Mouse (Mus musculus) forebrain, embryonic 15.5 days (tissue): ENCODE measurements around the gene Abca12. TPM values are rescaled to one million over a fixed set of nuclear protein-coding genes. Genes with fewer than 3 reads are reported as not detected.

Experiments
- ATAC-seq: fragments of 200-750 bp; cut with Nextera tagmentation; replicated peaks from 2 replicates; pipeline ENCODE4 v1.8.0; 2017; ENCODE audit warnings: mild to moderate bottlenecking, moderate TSS enrichment, moderate library complexity
- H3K27ac ChIP-seq: fragments of 300-500 bp; sonication (generic); replicated peaks from 2 replicates; pipeline ENCODE4 v1.5.1; 2015; ENCODE audit warnings: mild to moderate bottlenecking, inconsistent platforms
- H3K27me3 ChIP-seq: fragments of 300-500 bp; sonication (generic); 2 replicates; pipeline ENCODE4 v1.6.1; 2015; ENCODE audit warnings: inconsistent platforms
- H3K36me3 ChIP-seq: fragments of 300-500 bp; sonication (generic); 2 replicates; pipeline ENCODE4 v1.6.1; 2015; ENCODE audit warnings: mild to moderate bottlenecking, inconsistent platforms
- H3K4me1 ChIP-seq: fragments of 300-500 bp; sonication (generic); 2 replicates; pipeline ENCODE4 v1.6.1; 2015; ENCODE audit warnings: inconsistent platforms
- H3K4me2 ChIP-seq: fragments of 300-500 bp; sonication (generic); replicated peaks from 2 replicates; pipeline ENCODE4 v1.6.1; 2015; ENCODE audit warnings: mild to moderate bottlenecking, inconsistent platforms
- H3K4me3 ChIP-seq: fragments of 300-500 bp; sonication (generic); 2 replicates; pipeline ENCODE4 v1.5.1; 2015; ENCODE audit warnings: mild to moderate bottlenecking, inconsistent platforms
- H3K9ac ChIP-seq: fragments of 300-500 bp; sonication (generic); replicated peaks from 2 replicates; pipeline ENCODE4 v1.6.1; 2015; ENCODE audit warnings: mild to moderate bottlenecking, inconsistent platforms
- H3K9me3 ChIP-seq: fragments of 300-500 bp; sonication (generic); 2 replicates; pipeline ENCODE4 v1.6.1; 2016; ENCODE audit warnings: inconsistent platforms
- WGBS: fragments of 180-500 bp; shearing (Covaris S2); methylation state at CpG from one replicate; pipeline ENCODE4 v1.1.7; 2015; ENCODE audit warnings: mixed read lengths; 5-methylcytosine and 5-hydroxymethylcytosine counted together
- polyA plus RNA-seq: library from polyadenylated mRNA; unstranded; fragments of >200 nt; fragmentation: Nextera tagmentation; extraction: Ambion mirVana; gene quantifications from 2 replicates; pipeline ENCODE4 v1.2.1, GENCODE M21; 2015

Gene Abca12
- polyA plus RNA-seq, 1 experiment from 2014 or later, result 0.03 TPM

DNA sequence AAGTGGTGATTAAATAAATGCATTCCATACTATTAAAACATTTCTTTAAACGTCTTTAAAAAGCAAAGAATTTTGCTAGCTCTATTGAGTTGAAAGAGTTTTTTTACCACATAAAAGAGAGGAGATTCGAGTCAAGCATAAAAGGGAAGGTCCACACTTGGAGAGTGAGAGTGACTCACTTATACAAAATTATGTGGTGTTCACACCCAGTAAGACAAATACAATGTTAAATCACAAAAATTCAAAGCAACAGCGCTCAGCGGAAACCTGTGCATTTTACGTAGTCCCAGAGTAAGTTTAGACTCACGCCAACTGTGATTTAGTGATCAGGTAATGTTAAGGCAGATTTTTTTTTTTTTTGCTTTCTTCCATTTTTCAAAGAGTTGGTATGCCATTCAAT lies 104.1 kb downstream of the Abca12 start:
- H3K4me2 ChIP-seq, result no peak overlapping the region
- H3K4me3 ChIP-seq, result no peak overlapping the region
- H3K36me3 ChIP-seq, result no peaks in the 10 kb centered on the region
- H3K27me3 ChIP-seq, result no peaks in the 10 kb centered on the region
- H3K27ac ChIP-seq, result no peak overlapping the region
- 90% methylated on average over 6 of the region's 6 CpGs for WGBS
- no peaks in the 10 kb centered on the region for H3K9me3 ChIP-seq
- no peak for ATAC-seq
- no peaks in the 10 kb centered on the region for H3K4me1 ChIP-seq
- no peak overlapping the region for H3K9ac ChIP-seq

DNA sequence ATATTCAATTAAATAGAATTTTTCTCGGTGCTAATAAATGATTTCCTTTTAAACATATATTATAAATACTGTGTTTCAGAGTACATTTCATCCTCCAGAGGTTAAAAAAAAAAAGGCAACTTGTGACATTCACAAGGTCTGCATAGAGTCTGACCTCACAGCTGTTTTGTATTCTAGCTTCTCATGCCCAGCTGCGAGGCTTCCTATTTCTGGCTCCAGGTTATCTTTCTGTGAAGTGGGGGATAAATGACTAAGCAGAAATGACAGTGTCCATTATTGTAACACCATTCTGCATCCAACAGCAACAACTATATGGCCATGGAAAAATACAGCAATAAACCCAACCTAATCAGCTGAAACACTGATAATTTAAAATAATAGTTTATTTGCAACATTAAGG lies 107.3 kb downstream of the Abca12 start:
- H3K9me3 ChIP-seq, result no peaks in the 10 kb centered on the region
- H3K4me3 ChIP-seq, result no peak overlapping the region
- no peak overlapping the region for H3K9ac ChIP-seq
- H3K4me1 ChIP-seq, result no peaks in the 10 kb centered on the region
- H3K4me2 ChIP-seq, result no peak overlapping the region
- H3K27me3 ChIP-seq, result no peaks in the 10 kb centered on the region
- H3K27ac ChIP-seq, result no peak overlapping the region
- no peaks in the 10 kb centered on the region for H3K36me3 ChIP-seq
- ATAC-seq, result no peak
- 58% methylated on average over 2 of the region's 2 CpGs for WGBS

DNA sequence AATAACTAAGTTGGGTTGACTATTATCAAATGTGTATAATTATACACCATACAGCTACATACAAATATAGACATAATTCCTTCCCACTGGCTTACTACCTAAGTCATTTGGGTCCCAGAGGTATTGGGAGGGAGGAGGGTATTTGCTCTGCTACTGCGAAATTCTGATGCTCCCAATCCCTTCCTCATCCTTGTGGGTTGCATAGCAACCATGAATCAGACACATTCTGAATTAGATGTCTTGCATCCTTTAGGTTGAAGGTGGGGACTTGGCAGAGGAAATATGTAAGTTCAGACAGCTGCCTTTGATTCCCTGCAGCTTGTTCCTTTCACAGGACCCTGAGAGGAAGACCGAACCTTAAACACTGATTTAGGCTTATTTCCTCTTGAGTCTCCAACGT lies 108.5 kb downstream of the Abca12 start:
- Histone ChIP-seq H3K4me3 (no peak overlapping the region), H3K36me3 (no peaks in the 10 kb centered on the region), H3K27ac (no peak overlapping the region), H3K4me2 (no peak overlapping the region), H3K4me1 (no peaks in the 10 kb centered on the region), H3K9ac (no peak overlapping the region), H3K9me3 (no peaks in the 10 kb centered on the region), H3K27me3 (no peaks in the 10 kb centered on the region)
- ATAC-seq, result no peak
- 50% methylated on average over 3 of the region's 3 CpGs for WGBS

DNA sequence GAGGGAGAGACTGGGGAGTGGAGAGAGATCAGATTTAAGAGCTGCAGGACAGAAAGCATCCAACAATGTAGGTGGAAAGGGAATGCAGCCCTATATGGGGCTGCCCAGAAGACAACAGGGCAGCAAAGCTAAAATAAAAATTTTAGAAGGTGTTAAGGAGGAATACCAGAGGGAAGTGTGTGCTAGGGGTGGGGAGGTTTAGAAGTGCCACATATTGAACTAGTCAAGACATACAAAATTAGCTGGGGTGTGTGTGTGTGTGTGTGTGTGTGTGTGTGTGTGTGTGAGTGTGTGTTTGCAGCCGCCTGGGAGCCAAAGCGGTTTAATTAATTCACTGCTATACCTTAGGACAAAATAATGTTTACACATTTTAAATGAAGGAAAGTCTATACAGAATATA lies 110.1 kb downstream of the Abca12 start:
- no peaks in the 10 kb centered on the region for H3K9me3 ChIP-seq
- H3K27ac ChIP-seq, result no peak overlapping the region
- WGBS, result 92% methylated on average over 2 of the region's 2 CpGs
- H3K4me3 ChIP-seq, result no peak overlapping the region
- no peak overlapping the region for H3K9ac ChIP-seq
- H3K4me1 ChIP-seq, result no peaks in the 10 kb centered on the region
- no peaks in the 10 kb centered on the region for H3K27me3 ChIP-seq
- no peak overlapping the region for H3K4me2 ChIP-seq
- no peaks in the 10 kb centered on the region for H3K36me3 ChIP-seq
- no peak for ATAC-seq

DNA sequence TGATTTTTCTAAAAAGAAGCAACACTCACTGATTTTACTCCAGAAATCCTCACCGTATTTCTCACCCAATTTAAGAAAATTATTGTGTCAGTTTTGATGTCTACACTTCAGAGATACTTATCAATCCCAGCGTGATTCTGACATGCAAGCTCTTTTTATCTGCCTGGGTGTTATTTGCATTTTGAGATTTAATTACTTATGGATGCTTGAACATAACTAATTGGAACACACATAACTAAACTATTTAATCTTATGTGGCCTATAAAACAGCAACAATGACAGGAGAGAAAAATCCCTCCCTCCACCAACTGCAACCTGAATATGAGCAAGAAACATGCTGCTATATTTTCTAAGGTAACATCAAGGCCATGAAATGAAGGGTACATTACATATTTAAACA lies 117.7 kb downstream of the Abca12 start:
- no peaks in the 10 kb centered on the region for H3K9me3 ChIP-seq
- no peak overlapping the region for H3K9ac ChIP-seq
- H3K27ac ChIP-seq, result no peak overlapping the region
- no peak overlapping the region for H3K4me2 ChIP-seq
- H3K4me3 ChIP-seq, result no peak overlapping the region
- H3K27me3 ChIP-seq, result no peaks in the 10 kb centered on the region
- H3K4me1 ChIP-seq, result peaks cover 7% of the 10 kb centered on the region; the same call in 1 of the 2 replicates
- H3K36me3 ChIP-seq, result no peaks in the 10 kb centered on the region
- ATAC-seq, result no peak
- WGBS, result 19% methylated on average over 2 of the region's 2 CpGs

DNA sequence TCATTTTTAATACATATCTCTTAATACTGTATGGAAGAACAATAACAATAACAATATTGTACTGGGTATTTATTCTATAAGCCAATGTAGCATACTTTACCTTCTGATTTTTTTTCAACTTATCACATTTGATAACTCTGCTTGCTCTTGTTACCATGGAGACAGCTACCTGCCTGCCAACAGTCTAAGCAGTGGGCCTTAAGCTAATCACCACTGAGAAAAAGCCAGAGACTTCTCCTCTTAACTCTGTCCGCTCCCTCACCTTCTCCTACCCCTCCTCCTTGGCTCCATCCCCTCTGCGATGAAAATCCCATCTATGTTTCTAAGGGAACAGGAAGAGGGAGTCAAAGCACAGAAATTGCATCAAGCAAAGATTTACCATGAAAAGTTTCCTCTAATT lies 118.1 kb downstream of the Abca12 start:
- peak; percentile 53 for ATAC-seq
- Histone ChIP-seq H3K9me3 (no peaks in the 10 kb centered on the region), H3K27ac (no peak overlapping the region), H3K36me3 (no peaks in the 10 kb centered on the region), H3K4me3 (no peak overlapping the region), H3K9ac (no peak overlapping the region), H3K4me1 (peaks cover 7% of the 10 kb centered on the region; the same call in 1 of the 2 replicates), H3K27me3 (no peaks in the 10 kb centered on the region), H3K4me2 (no peak overlapping the region)
- WGBS, result 37% methylated on average over 2 of the region's 2 CpGs

DNA sequence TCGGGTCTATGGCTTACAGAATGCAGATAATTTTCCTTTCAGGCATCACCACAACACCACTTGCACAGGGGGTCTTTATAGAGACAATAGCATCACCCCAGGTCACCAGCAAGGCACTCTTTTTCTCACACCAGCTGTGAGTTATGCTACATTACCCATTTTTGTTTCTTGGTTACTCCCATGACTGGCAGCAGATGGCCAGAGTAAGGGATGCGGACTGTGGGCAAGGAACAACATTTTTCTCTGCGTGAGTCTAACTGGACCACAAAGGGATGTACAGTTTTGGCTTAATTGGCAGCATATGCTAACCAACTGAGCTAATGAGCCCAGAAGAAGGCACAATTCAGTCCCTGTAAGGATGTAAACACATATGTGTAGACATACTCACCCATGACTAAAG lies 122.8 kb downstream of the Abca12 start:
- Histone ChIP-seq H3K36me3 (no peaks in the 10 kb centered on the region), H3K27ac (no peak overlapping the region), H3K4me3 (no peak overlapping the region), H3K4me2 (no peak overlapping the region), H3K4me1 (peaks cover 4% of the 10 kb centered on the region; the same call in 1 of the 2 replicates), H3K27me3 (no peaks in the 10 kb centered on the region), H3K9me3 (no peaks in the 10 kb centered on the region), H3K9ac (no peak overlapping the region)
- WGBS, result 30% methylated on average over 3 of the region's 3 CpGs
- ATAC-seq, result no peak; the same call in 1 of the 2 replicates

DNA sequence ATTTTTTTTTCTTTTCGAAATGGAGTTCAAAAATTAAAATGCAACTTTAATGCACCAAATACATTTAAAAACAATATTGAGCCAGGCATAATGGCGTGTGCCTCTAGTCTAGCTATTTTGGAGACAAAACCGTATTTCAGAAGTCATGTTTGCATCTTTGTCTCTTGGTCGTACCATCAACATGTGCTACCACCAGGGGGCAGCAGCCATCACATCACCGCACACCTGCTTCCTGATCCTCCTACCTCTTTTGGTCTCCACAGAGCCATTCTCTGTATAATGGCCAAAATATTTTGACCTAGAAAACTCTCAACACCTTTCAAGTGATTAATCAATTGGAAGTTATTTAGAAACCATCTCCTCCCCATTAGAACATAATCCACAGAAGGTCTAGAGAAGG lies 125.2 kb downstream of the Abca12 start:
- H3K36me3 ChIP-seq, result no peaks in the 10 kb centered on the region
- 18% methylated on average over 5 of the region's 5 CpGs for WGBS
- no peaks in the 10 kb centered on the region for H3K4me1 ChIP-seq
- no peak overlapping the region for H3K4me2 ChIP-seq
- H3K4me3 ChIP-seq, result no peak overlapping the region
- H3K9me3 ChIP-seq, result no peaks in the 10 kb centered on the region
- no peaks in the 10 kb centered on the region for H3K27me3 ChIP-seq
- H3K27ac ChIP-seq, result no peak overlapping the region
- no peak overlapping the region for H3K9ac ChIP-seq
- ATAC-seq, result 0 out of 2 replicates have a peak, but pooled peaks have one; percentile 51

DNA sequence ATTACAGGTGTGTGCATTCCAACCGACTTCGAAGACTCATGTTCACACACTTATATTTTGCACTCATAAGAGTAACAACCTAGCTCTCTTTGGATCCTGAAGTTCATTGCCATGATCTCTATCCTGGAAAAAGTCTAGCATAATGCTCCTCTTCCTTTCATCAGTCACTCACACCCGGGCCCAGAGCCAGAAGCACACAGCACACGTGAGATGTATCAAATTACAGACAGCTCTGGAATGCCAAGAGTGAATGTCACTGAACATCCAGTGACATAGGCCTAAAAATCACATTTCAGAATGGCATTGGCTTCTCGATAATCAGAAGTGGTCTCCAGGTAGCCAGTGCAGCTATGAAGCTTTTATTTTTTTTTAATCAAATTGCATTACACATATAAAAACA lies 137.8 kb downstream of the Abca12 start:
- WGBS, result 52% methylated on average over 5 of the region's 5 CpGs
- no peak for ATAC-seq
- Histone ChIP-seq H3K9ac (no peak overlapping the region), H3K36me3 (no peaks in the 10 kb centered on the region), H3K27ac (no peak overlapping the region), H3K9me3 (no peaks in the 10 kb centered on the region), H3K4me3 (no peak overlapping the region), H3K27me3 (no peaks in the 10 kb centered on the region), H3K4me1 (0 out of 2 replicates have a peak, but pooled peaks cover 5% of the 10 kb centered on the region), H3K4me2 (no peak overlapping the region)

DNA sequence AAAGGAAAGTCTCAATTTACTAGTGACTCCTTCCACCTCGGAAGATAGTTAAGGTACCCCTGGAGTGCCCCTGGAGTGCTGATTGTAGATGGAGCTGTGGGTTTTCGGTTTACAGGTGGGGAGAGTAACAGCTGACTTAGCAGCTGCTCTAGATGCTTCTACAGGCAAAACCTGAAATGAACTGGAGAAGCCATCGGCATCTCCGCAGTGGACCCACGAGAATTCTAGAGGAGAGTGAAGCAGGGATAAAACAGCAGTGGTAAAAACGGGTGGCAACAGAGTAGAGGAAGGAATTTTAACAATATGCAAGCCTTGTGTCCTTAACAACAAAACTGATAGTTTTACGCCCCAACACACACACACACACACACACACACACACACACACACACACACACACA lies 142.2 kb downstream of the Abca12 start:
- no peak for ATAC-seq
- 0 out of 2 replicates have a peak, but pooled peaks cover 5% of the 10 kb centered on the region for H3K4me1 ChIP-seq
- WGBS, result 72% methylated on average over 7 of the region's 7 CpGs

DNA sequence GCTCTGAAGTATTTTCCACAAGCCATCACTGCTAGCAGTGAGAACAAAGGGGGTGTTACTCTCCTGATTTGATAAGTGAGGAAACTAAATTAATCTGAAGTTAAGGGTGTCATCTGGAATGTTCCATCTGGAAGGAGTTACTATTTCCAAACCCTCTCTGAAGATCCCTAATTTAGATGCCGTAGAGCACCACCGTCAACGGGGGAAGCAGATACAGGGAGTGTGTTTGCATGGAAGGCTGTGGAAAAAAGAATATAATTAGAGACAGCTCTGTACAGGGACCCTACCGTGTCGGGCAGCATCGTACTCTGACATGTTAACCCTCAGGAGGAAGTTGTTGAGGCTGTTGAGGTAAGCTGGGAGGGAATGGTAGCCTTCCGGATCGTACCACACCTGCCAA lies 142.6 kb downstream of the Abca12 start:
- Histone ChIP-seq H3K9me3 (no peaks in the 10 kb centered on the region), H3K4me2 (no peak overlapping the region), H3K9ac (no peak overlapping the region), H3K36me3 (no peaks in the 10 kb centered on the region), H3K27me3 (no peaks in the 10 kb centered on the region), H3K27ac (no peak overlapping the region), H3K4me3 (no peak overlapping the region), H3K4me1 (0 out of 2 replicates have a peak, but pooled peaks cover 5% of the 10 kb centered on the region)
- ATAC-seq, result peak; percentile 51; the same call in 1 of the 2 replicates
- WGBS, result 51% methylated on average over 8 of the region's 8 CpGs

More for the DNA sequence above, 142.2 kb downstream of the Abca12 start:
- Histone ChIP-seq H3K9ac (no peak overlapping the region), H3K9me3 (no peaks in the 10 kb centered on the region), H3K36me3 (no peaks in the 10 kb centered on the region), H3K4me2 (no peak overlapping the region), H3K4me3 (no peak overlapping the region), H3K27ac (no peak overlapping the region), H3K27me3 (no peaks in the 10 kb centered on the region)

DNA sequence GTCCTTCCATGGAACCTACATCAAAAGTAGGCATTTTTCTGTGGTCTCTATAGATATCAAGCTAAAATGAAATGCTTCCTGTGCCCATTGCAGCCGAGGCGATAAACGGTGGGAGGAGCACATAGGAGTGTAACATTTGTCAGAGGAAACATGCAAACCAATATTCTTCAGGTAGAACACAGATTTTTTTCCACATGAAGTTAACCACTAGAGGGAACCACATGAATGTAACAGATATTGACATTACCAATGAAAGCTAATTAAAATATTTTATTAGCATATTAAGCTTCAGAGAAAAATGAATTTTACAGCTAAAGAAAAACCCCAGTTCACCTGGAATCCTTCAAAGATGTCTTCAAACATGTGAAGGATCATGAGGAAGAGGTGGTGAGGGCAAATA lies 144.6 kb downstream of the Abca12 start:
- Histone ChIP-seq H3K27me3 (no peaks in the 10 kb centered on the region), H3K36me3 (no peaks in the 10 kb centered on the region), H3K9me3 (no peaks in the 10 kb centered on the region), H3K4me3 (no peak overlapping the region), H3K9ac (no peak overlapping the region), H3K4me2 (no peak overlapping the region), H3K4me1 (0 out of 2 replicates have a peak, but pooled peaks cover 5% of the 10 kb centered on the region), H3K27ac (no peak overlapping the region)
- ATAC-seq, result no peak
- WGBS, result 92% methylated on average over 3 of the region's 3 CpGs

DNA sequence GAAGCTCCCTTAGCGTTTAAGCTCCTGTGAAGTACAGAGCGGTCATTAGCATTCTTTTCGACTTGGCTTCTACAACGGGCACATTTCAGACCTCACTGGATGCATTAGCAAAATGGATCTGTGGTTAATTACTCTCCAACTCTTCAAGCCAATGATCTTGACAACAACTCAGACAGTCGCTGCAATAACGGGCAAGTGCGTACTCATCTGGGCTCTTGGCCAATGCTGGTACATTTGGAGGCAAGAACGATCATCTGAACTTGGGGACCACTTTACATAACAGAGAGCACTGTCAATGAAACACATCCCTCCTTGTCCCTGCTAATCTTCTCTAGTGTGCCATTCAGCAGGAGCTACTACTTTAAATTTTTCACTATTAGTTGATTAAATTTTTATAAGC lies 148.1 kb downstream of the Abca12 start:
- no peak for ATAC-seq
- H3K4me2 ChIP-seq, result no peak overlapping the region
- 44% methylated on average over 8 of the region's 8 CpGs for WGBS
- H3K36me3 ChIP-seq, result no peaks in the 10 kb centered on the region
- no peaks in the 10 kb centered on the region for H3K4me1 ChIP-seq
- H3K9me3 ChIP-seq, result no peaks in the 10 kb centered on the region
- no peak overlapping the region for H3K9ac ChIP-seq
- no peaks in the 10 kb centered on the region for H3K27me3 ChIP-seq
- no peak overlapping the region for H3K4me3 ChIP-seq
- H3K27ac ChIP-seq, result no peak overlapping the region
